Mouse (Mus musculus): Measurements from ENCODE around the gene Kat8. TPM values are rescaled to one million over a fixed set of nuclear protein-coding genes. Genes with fewer than 3 reads are reported as not detected.
A peak's percentile ranks its signal among the peaks of the same experiment; 100 is the strongest.

The Kat8 gene
- polyA plus RNA-seq, 1 experiment: 15.7 TPM

GRCm38 (mm10) chr7:127876041-127876466 is 36.3 kb upstream of the Kat8 start, which contains the start of gene Zfp646:
TSS of gene Zfp646 (plus strand) at chr7:127876221.
- no peaks in the 10 kb centered on the region for H3K4me1 ChIP-seq (ENCODE audit: control insufficient read depth, insufficient read depth, low read length)
- peak within 1 kb of the TSS; percentile 92 for H3K4me3 ChIP-seq (replicated peaks; ENCODE audit: control insufficient read depth, low read depth, low read length)
- TF ChIP-seq POLR2A (IDR thresholded peaks at IDR 0.05; ENCODE audit: borderline replicate concordance, control insufficient read depth, low read depth, low read length) (no peak), CTCF (IDR thresholded peaks at IDR 0.05; ENCODE audit: control insufficient read depth, insufficient read depth, low read length) (no peak)
- under 1% methylated on average over 41 of the region's 41 CpGs for WGBS
- peak within 1 kb of the TSS; percentile 91 for H3K27ac ChIP-seq (ENCODE audit: control insufficient read depth, insufficient read depth, low read depth, low read length, poor library complexity)

GRCm38 (mm10) chr7:127876467-127877348 is 35.6 kb upstream of the Kat8 start, which contains the start of gene Zfp668:
TSS of gene Zfp668 (minus strand) at chr7:127876828.
- no peaks in the 10 kb centered on the region for H3K4me1 ChIP-seq (ENCODE audit: control insufficient read depth, insufficient read depth, low read length)
- peak; percentile 5; the same call in 1 of the 2 replicates for TF ChIP-seq CTCF (IDR thresholded peaks at IDR 0.05; ENCODE audit: control insufficient read depth, insufficient read depth, low read length)
- TF ChIP-seq POLR2A (IDR thresholded peaks at IDR 0.05; ENCODE audit: borderline replicate concordance, control insufficient read depth, low read depth, low read length): peak; percentile 54; the same call in 1 of the 2 replicates
- H3K27ac ChIP-seq (ENCODE audit: control insufficient read depth, insufficient read depth, low read depth, low read length, poor library complexity): peak within 1 kb of the TSS; percentile 91
- WGBS: under 1% methylated on average over 60 of the region's 60 CpGs
- H3K4me3 ChIP-seq (replicated peaks; ENCODE audit: control insufficient read depth, low read depth, low read length): peak within 1 kb of the TSS; percentile 92

GRCm38 (mm10) chr7:127879301-127879700 is 33.0 kb upstream of the Kat8 start:
- Histone ChIP-seq H3K4me3 (replicated peaks; ENCODE audit: control insufficient read depth, low read depth, low read length) (no peak overlapping the region), H3K4me1 (ENCODE audit: control insufficient read depth, insufficient read depth, low read length) (no peaks in the 10 kb centered on the region), H3K27ac (ENCODE audit: control insufficient read depth, insufficient read depth, low read depth, low read length, poor library complexity) (no peak overlapping the region)
- TF ChIP-seq POLR2A (IDR thresholded peaks at IDR 0.05; ENCODE audit: borderline replicate concordance, control insufficient read depth, low read depth, low read length) (no peak), CTCF (IDR thresholded peaks at IDR 0.05; ENCODE audit: control insufficient read depth, insufficient read depth, low read length) (no peak)
- WGBS: 95% methylated on average over 9 of the region's 9 CpGs

DNA sequence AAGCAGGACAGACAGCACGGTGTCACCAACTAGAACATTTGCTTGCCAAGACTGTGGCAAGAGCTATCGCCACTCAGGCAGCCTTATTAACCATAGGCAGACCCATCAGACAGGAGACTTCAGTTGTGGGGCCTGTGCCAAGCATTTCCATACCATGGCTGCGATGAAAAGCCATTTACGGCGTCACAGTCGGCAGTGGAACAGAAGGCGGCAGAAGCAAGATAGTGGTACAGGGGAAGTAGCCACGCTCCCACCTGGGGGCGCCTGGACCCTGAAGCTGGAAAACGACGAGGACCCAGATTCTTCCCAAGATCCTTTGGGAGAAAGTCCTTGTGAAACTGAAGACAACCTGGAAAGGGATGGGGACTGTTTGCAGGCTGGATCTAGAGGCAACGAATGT is 31.9 kb upstream of the Kat8 start:
- no peak overlapping the region for H3K27ac ChIP-seq (ENCODE audit: control insufficient read depth, insufficient read depth, low read depth, low read length, poor library complexity)
- 91% methylated on average over 12 of the region's 12 CpGs for WGBS

GRCm38 (mm10) chr7:127885951-127886350 is 26.4 kb upstream of the Kat8 start:
- 43% methylated on average over 6 of the region's 6 CpGs for WGBS
- Histone ChIP-seq H3K4me1 (ENCODE audit: control insufficient read depth, insufficient read depth, low read length) (no peaks in the 10 kb centered on the region), H3K27ac (ENCODE audit: control insufficient read depth, insufficient read depth, low read depth, low read length, poor library complexity) (no peak overlapping the region)

More for the DNA sequence above, 31.9 kb upstream of the Kat8 start:
- TF ChIP-seq CTCF (IDR thresholded peaks at IDR 0.05; ENCODE audit: control insufficient read depth, insufficient read depth, low read length) (no peak), POLR2A (IDR thresholded peaks at IDR 0.05; ENCODE audit: borderline replicate concordance, control insufficient read depth, low read depth, low read length) (no peak)
- no peaks in the 10 kb centered on the region for H3K4me1 ChIP-seq (ENCODE audit: control insufficient read depth, insufficient read depth, low read length)
- H3K4me3 ChIP-seq (replicated peaks; ENCODE audit: control insufficient read depth, low read depth, low read length): no peak overlapping the region

DNA sequence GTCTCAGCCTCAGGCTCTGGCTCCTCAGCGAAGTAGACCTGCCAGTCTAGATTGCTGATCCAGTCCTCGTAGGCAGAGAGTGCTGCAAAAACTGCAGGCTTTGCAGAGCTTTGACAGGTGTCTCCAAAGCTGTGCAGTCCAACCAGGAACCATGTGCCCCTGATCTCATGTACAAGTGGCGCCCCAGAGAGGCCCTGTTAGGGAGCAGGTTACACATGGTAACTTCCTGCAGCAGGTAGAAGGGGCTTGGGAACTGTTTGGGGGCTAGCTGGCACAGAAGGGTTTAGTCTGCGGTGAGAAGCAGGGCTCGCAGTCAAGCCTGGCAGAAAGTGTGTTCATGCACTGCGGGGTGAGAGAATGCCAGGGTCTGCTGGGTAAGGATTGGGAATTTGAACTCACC is 25.8 kb upstream of the Kat8 start:
- 90% methylated on average over 6 of the region's 6 CpGs for WGBS
- Histone ChIP-seq H3K27ac (ENCODE audit: control insufficient read depth, insufficient read depth, low read depth, low read length, poor library complexity) (no peak overlapping the region), H3K4me3 (replicated peaks; ENCODE audit: control insufficient read depth, low read depth, low read length) (no peak overlapping the region), H3K4me1 (ENCODE audit: control insufficient read depth, insufficient read depth, low read length) (no peaks in the 10 kb centered on the region)
- TF ChIP-seq CTCF (IDR thresholded peaks at IDR 0.05; ENCODE audit: control insufficient read depth, insufficient read depth, low read length) (no peak), POLR2A (IDR thresholded peaks at IDR 0.05; ENCODE audit: borderline replicate concordance, control insufficient read depth, low read depth, low read length) (no peak)

More at GRCm38 (mm10) chr7:127885951-127886350, 26.4 kb upstream of the Kat8 start:
- H3K4me3 ChIP-seq (replicated peaks; ENCODE audit: control insufficient read depth, low read depth, low read length): no peak overlapping the region
- TF ChIP-seq POLR2A (IDR thresholded peaks at IDR 0.05; ENCODE audit: borderline replicate concordance, control insufficient read depth, low read depth, low read length) (no peak), CTCF (IDR thresholded peaks at IDR 0.05; ENCODE audit: control insufficient read depth, insufficient read depth, low read length) (no peak)

DNA sequence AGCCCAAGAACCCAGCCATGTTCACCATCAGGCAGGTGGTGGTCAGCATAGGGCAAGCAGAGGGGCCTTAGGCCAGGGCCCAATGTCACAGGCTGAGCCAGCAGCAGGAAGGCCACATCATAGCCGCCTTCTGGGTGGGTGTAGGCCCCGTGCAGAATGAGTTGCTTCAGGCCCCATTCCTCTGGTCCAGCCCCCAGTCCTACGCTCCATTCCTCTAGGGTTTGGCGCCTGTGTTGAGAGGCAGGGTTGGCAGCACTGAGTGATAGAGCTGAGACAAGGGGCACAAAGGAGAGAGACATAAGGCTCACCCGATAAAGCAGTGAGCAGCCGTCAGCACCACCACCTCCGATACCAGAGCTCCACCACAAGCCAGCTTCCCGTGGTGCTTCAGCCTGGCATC is 25.1 kb upstream of the Kat8 start:
- no peak overlapping the region for H3K27ac ChIP-seq (ENCODE audit: control insufficient read depth, insufficient read depth, low read depth, low read length, poor library complexity)
- no peak overlapping the region for H3K4me3 ChIP-seq (replicated peaks; ENCODE audit: control insufficient read depth, low read depth, low read length)
- no peak for TF ChIP-seq CTCF (IDR thresholded peaks at IDR 0.05; ENCODE audit: control insufficient read depth, insufficient read depth, low read length)
- TF ChIP-seq POLR2A (IDR thresholded peaks at IDR 0.05; ENCODE audit: borderline replicate concordance, control insufficient read depth, low read depth, low read length): no peak
- 77% methylated on average over 8 of the region's 8 CpGs for WGBS
- H3K4me1 ChIP-seq (ENCODE audit: control insufficient read depth, insufficient read depth, low read length): no peaks in the 10 kb centered on the region

- H3K27ac ChIP-seq (ENCODE audit: control insufficient read depth, insufficient read depth, low read depth, low read length, poor library complexity): no peak overlapping the region
- no peaks in the 10 kb centered on the region for H3K4me1 ChIP-seq (ENCODE audit: control insufficient read depth, insufficient read depth, low read length)
- TF ChIP-seq POLR2A (IDR thresholded peaks at IDR 0.05; ENCODE audit: borderline replicate concordance, control insufficient read depth, low read depth, low read length) (no peak), CTCF (IDR thresholded peaks at IDR 0.05; ENCODE audit: control insufficient read depth, insufficient read depth, low read length) (no peak)
- WGBS: 90% methylated on average over 3 of the region's 3 CpGs
- no peak overlapping the region for H3K4me3 ChIP-seq (replicated peaks; ENCODE audit: control insufficient read depth, low read depth, low read length)
These were observed 24.5 kb upstream of the Kat8 start for GRCm38 (mm10) chr7:127887781-127888180.
